Comparison of ENCODE assay signal across 10 mouse cellular contexts in the genomic region with DNA sequence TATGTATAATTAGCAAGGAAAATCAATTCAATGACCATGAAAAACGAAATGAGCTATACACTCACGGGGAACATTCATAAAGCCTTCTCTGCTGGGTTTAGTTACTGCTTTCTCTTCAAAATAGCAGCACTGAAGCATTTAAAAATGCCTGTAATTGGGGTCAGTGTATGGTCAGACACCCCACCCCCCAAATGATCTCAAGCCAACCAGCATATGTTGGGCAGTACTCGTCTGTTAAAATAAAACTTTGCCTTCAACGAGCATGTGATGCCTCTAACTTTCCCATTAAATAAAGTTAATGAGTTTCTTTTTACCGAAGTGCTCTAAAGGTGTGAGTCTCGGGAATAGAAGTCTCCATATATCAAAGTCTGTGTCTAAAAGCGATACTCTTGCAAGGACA. TPM values are rescaled to one million over a fixed set of nuclear protein-coding genes. Genes with fewer than 3 reads are reported as not detected.
DNase-seq lines count a peak whose midpoint lies in the region; ATAC-seq and TF ChIP-seq lines count a peak whose summit lies in the region.
"Had no signal": no experiment of that assay in that cellular context is flagged by ENCODE, and none has a peak within 500 bp of the region (broad histone marks: within the 10 kb centered on the region; RNA-seq: fewer than 3 reads in every experiment).

A gene (minus strand): TSS at position 138 of the 400 bp plus-strand sequence.

- DNase-seq in brain, embryonic 14.5 days (ENCODE audit: low read depth), result no peak
- DNase-seq in kidney, adult 9 months, result peak; percentile 92
- DNase-seq in left cerebral cortex, postnatal 36 days (ENCODE audit: low spot score in 2 of 2), result no peak
- DNase-seq in urinary bladder, postnatal 25 days (ENCODE audit: low spot score), result no peak
- DNase-seq in adrenal gland, adult (ENCODE audit: inconsistent age in 2 of 2, low spot score in 1 of 2), result no peak
- DNase-seq in adrenal gland, adult 2 months, result no peak
- DNase-seq in thymus, postnatal 4 days, result no peak

- ATAC-seq in forebrain, embryonic 12.5 days (ENCODE audit: low FRiP score), result no peak

- no peak within 1 kb of the TSS for H3K4me2 ChIP-seq in forebrain, embryonic 12.5 days

- no peak within 1 kb of the TSS for H3K4me3 ChIP-seq in forebrain, embryonic 12.5 days (replicated peaks)

- H3K9me3 ChIP-seq in forebrain, embryonic 12.5 days, result no peaks in the 10 kb centered on the region

- H3K36me3 ChIP-seq in forebrain, embryonic 12.5 days (replicated peaks), result no peaks in the 10 kb centered on the region
- H3K36me3 ChIP-seq: G1E had no signal

- no peak for TF ChIP-seq CTCF in brain, embryonic 14.5 days (IDR thresholded peaks at IDR 0.05; ENCODE audit: borderline replicate concordance, extremely low read depth, insufficient read depth, insufficient read length)

- WGBS in forebrain, embryonic 12.5 days, result 34% methylated on average over 7 of the region's 7 CpGs

- H3K27me3 ChIP-seq in forebrain, embryonic 12.5 days, result no peaks in the 10 kb centered on the region

- TF ChIP-seq POLR2A in brain, embryonic 14.5 days (IDR thresholded peaks at IDR 0.05; ENCODE audit: borderline replicate concordance, extremely low read depth, insufficient read depth, insufficient read length, poor library complexity, severe bottlenecking), result no peak

- H3K27ac ChIP-seq in forebrain, embryonic 12.5 days, result no peak within 1 kb of the TSS
- H3K27ac ChIP-seq: macrophage had no signal

- H3K4me1 ChIP-seq in forebrain, embryonic 12.5 days, result peaks cover 19% of the 10 kb centered on the region

- intact Hi-C loops in left cerebral cortex, postnatal 36 days (cut with DNase I), result no loop called here

- no peak within 1 kb of the TSS for H3K9ac ChIP-seq in forebrain, embryonic 12.5 days

RNA-seq across cellular contexts. Expression of the gene that starts here (rescaled TPM):
- 51.9 and 102 TPM in 2 replicates for polyA plus RNA-seq in brain, embryonic 14.5 days (2012; rRNA removed)
- polyA plus RNA-seq in forebrain, embryonic 12.5 days (2016; fragmentation: Nextera tagmentation; extraction: Ambion mirVana), result 55.0 and 61.4 TPM in 2 replicates
- total RNA-seq in left cerebral cortex, postnatal 36 days (2021), result 100 to 1,000 TPM; 206 to 216 TPM
- total RNA-seq in adrenal gland, adult 2 months (2021), result 1 to 10 TPM; 2.8 to 4.0 TPM
- 0.66 and 0.99 TPM in 2 replicates for polyA plus RNA-seq in adrenal gland, adult 2 months (2012; rRNA removed)
- polyA plus RNA-seq: G1E, macrophage had no signal

Comparison
In these comparisons a context has a peak if more than half of its experiments do, and no peak if none do; other contexts are left out.
1. RNA of the gene that starts here (total RNA-seq): 206 to 216 TPM in left cerebral cortex, postnatal 36 days; 2.8 to 4.0 TPM in adrenal gland, adult 2 months; every median in the first group is over 10 times any median in the second.
2. RNA of the gene that starts here (polyA plus RNA-seq): 51.9 to 102 TPM in brain, embryonic 14.5 days and 55.0 to 61.4 TPM in forebrain, embryonic 12.5 days; 0.66 to 0.99 TPM in adrenal gland, adult 2 months; every median in the first group is over 10 times any median in the second.